Mouse (Mus musculus) spleen, adult 2 months (tissue): ENCODE measurements at regions not wholly inside any gene's neighbourhood (a gene's known extent, or its start where the extent isn't known, plus 50 kb on each side); places are given as distances from the start of the nearest gene placed in this dataset.

Source experiments
- CTCF ChIP-seq: fragments of 200-500 bp; IDR thresholded peaks from 2 replicates; pipeline ENCODE4 v1.5.1; 2011; ENCODE audit warnings: mild to moderate bottlenecking, inconsistent platforms; ENCODE audit not compliant: insufficient read depth, insufficient read length, insufficient replicate concordance; ENCODE audit errors: extremely low read depth
- POLR2A ChIP-seq: fragments of 200-500 bp; IDR thresholded peaks from 2 replicates; pipeline ENCODE4 v1.6.1; 2011; ENCODE audit warnings: low read depth, low read length, inconsistent platforms

DNA sequence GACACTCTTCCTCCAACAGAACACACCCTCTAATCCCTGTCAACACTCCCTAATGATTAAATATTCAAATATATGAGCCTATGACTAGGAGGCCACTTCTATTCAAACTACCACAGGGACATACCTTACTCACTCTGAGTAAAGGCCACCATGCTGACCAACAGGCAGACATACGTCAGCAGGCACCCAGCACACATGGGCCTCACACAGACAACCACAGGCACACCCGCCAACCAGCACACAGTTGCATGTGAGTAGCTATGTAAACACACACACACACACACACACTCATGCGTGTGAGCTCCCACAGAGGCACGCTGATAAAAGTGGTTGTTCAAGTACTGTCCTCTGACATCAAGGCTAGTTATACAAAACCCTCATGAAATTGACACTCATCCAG, 89.8 kb downstream of the Rap2a start:
- no peak for TF ChIP-seq CTCF
- no peak for TF ChIP-seq POLR2A
